ENCODE assay signal across 29 mouse cellular contexts in genomic region chr3:122457723-122458122, GRCm38 (mm10).
DNase-seq lines count a peak whose midpoint lies in the region; ATAC-seq and TF ChIP-seq lines count a peak whose summit lies in the region.
"Had no signal": no experiment of that assay in that cellular context is flagged by ENCODE, and none has a peak within 500 bp of the region (broad histone marks: within the 10 kb centered on the region; RNA-seq: fewer than 3 reads in every experiment).

No protein-coding gene starts in this region.

- no peaks in the 10 kb centered on the region for H3K9me3 ChIP-seq in hindbrain, embryonic 10.5 days
- no peaks in the 10 kb centered on the region for H3K9me3 ChIP-seq in hindbrain, embryonic 13.5 days
- no peaks in the 10 kb centered on the region for H3K9me3 ChIP-seq in lung, embryonic 16.5 days (ENCODE audit: control insufficient read depth, low read length)
- H3K9me3 ChIP-seq in E14TG2a.4 (ENCODE audit: low read length) = no peaks in the 10 kb centered on the region
- H3K9me3 ChIP-seq in embryonic facial prominence, embryonic 10.5 days = no peaks in the 10 kb centered on the region
- H3K9me3 ChIP-seq: forebrain, embryonic 12.5 days; heart, embryonic 12.5 days; neural tube, embryonic 13.5 days had no signal

- 9% methylated on average over 1 of the region's 1 CpGs for WGBS in hindbrain, embryonic 10.5 days
- 33% methylated on average over 1 of the region's 1 CpGs for WGBS in hindbrain, embryonic 13.5 days
- WGBS in lung, embryonic 16.5 days = 53% methylated on average over 1 of the region's 1 CpGs
- 37% methylated on average over 1 of the region's 1 CpGs for WGBS in embryonic facial prominence, embryonic 10.5 days

- H3K4me1 ChIP-seq in hindbrain, embryonic 10.5 days (replicated peaks) = peaks cover 49% of the 10 kb centered on the region
- H3K4me1 ChIP-seq in hindbrain, embryonic 13.5 days (replicated peaks) = peaks cover 31% of the 10 kb centered on the region
- H3K4me1 ChIP-seq in lung, embryonic 16.5 days (replicated peaks; ENCODE audit: control insufficient read depth, insufficient read depth, low read length) = peaks cover 38% of the 10 kb centered on the region
- H3K4me1 ChIP-seq in E14TG2a.4 (replicated peaks; ENCODE audit: low read depth, low read length) = peaks cover 78% of the 10 kb centered on the region
- peaks cover 45% of the 10 kb centered on the region for H3K4me1 ChIP-seq in embryonic facial prominence, embryonic 10.5 days

- H3K36me3 ChIP-seq in hindbrain, embryonic 10.5 days = no peaks in the 10 kb centered on the region
- H3K36me3 ChIP-seq in hindbrain, embryonic 13.5 days = no peaks in the 10 kb centered on the region
- H3K36me3 ChIP-seq in lung, embryonic 16.5 days (ENCODE audit: control insufficient read depth, insufficient read depth, low read length) = no peaks in the 10 kb centered on the region
- 0 out of 2 replicates have a peak, but pooled peaks cover 10% of the 10 kb centered on the region for H3K36me3 ChIP-seq in E14TG2a.4 (ENCODE audit: insufficient read depth, low read length)
- H3K36me3 ChIP-seq in embryonic facial prominence, embryonic 10.5 days (replicated peaks) = no peaks in the 10 kb centered on the region; the same call in 1 of the 2 replicates
- H3K36me3 ChIP-seq: forebrain, embryonic 12.5 days; heart, embryonic 12.5 days; neural tube, embryonic 13.5 days had no signal

- peak overlapping the region; percentile 56 for H3K27ac ChIP-seq in hindbrain, embryonic 10.5 days
- H3K27ac ChIP-seq in hindbrain, embryonic 13.5 days = no peak overlapping the region
- peak overlapping the region; percentile 76 for H3K27ac ChIP-seq in lung, embryonic 16.5 days (ENCODE audit: low read length)
- peak overlapping the region; percentile 7; the same call in 1 of the 2 replicates for H3K27ac ChIP-seq in embryonic facial prominence, embryonic 10.5 days (replicated peaks)
- H3K27ac ChIP-seq: forebrain, embryonic 12.5 days; liver, embryonic 14.5 days; neural tube, embryonic 13.5 days; stomach, postnatal 0 days had no signal

- no peak for DNase-seq in hindbrain, embryonic 10.5 days (ENCODE audit: low spot score)
- DNase-seq in lung, postnatal 36 days = no peak
- DNase-seq in embryonic facial prominence, embryonic 10.5 days (ENCODE audit: low spot score) = no peak
- DNase-seq in gastrocnemius, postnatal 10 days = no peak
- no peak for DNase-seq in frontal cortex, adult 2 months (ENCODE audit: extremely low spot score in 1 of 2, low spot score in 1 of 2)
- DNase-seq: adrenal gland, adult 2 months; adrenal gland, postnatal 36 days; cerebellum, adult 18-20 months; cerebellum, postnatal 10 days; gastrocnemius, postnatal 36 days; heart, adult 18-20 months; kidney, adult 18-20 months; lung, embryonic 14.5 days; right cerebral cortex, postnatal 4 days; thymus, adult 18-20 months; thymus, postnatal 25 days had no signal

- no peak for TF ChIP-seq CTCF in E14TG2a.4 (conservative IDR thresholded peaks at IDR 0.05; ENCODE audit: low read length)

- no peak overlapping the region for H3K4me2 ChIP-seq in hindbrain, embryonic 13.5 days
- no peak overlapping the region for H3K4me2 ChIP-seq in lung, embryonic 16.5 days (ENCODE audit: low read depth, low read length)
- H3K4me2 ChIP-seq: forebrain, embryonic 12.5 days; heart, embryonic 12.5 days; lung, embryonic 14.5 days; midbrain, embryonic 11.5 days; neural tube, embryonic 13.5 days had no signal

- H3K9ac ChIP-seq in hindbrain, embryonic 13.5 days = no peak overlapping the region
- H3K9ac ChIP-seq in lung, embryonic 16.5 days (ENCODE audit: low read length) = no peak overlapping the region
- H3K9ac ChIP-seq: forebrain, embryonic 12.5 days; heart, embryonic 12.5 days; liver, embryonic 14.5 days; lung, embryonic 14.5 days; neural tube, embryonic 13.5 days had no signal

- H3K4me3 ChIP-seq in hindbrain, embryonic 10.5 days = no peak overlapping the region
- H3K4me3 ChIP-seq in hindbrain, embryonic 13.5 days = no peak overlapping the region
- H3K4me3 ChIP-seq in lung, embryonic 16.5 days (ENCODE audit: low read length) = no peak overlapping the region
- H3K4me3 ChIP-seq in E14TG2a.4 (replicated peaks; ENCODE audit: low read length) = 0 out of 2 replicates have a peak overlapping the region, but pooled peaks have one; percentile 23
- H3K4me3 ChIP-seq in embryonic facial prominence, embryonic 10.5 days = no peak overlapping the region
- H3K4me3 ChIP-seq: erythroblast, embryonic 14.5 days; forebrain, embryonic 12.5 days; heart, embryonic 12.5 days; neural tube, embryonic 13.5 days had no signal

- ATAC-seq in hindbrain, embryonic 13.5 days (ENCODE audit: low FRiP score) = no peak
- no peak for ATAC-seq in lung, embryonic 16.5 days (ENCODE audit: low read depth)
- ATAC-seq: activated CD4-positive, CD25-positive, alpha-beta regulatory T cell, adult 4 months; CD4-positive, CD25-positive, alpha-beta regulatory T cell, adult 4 months; hindbrain, embryonic 16.5 days had no signal

- no peaks in the 10 kb centered on the region for H3K27me3 ChIP-seq in hindbrain, embryonic 10.5 days (ENCODE audit: insufficient read depth, poor library complexity, severe bottlenecking)
- no peaks in the 10 kb centered on the region for H3K27me3 ChIP-seq in hindbrain, embryonic 13.5 days
- no peaks in the 10 kb centered on the region for H3K27me3 ChIP-seq in lung, embryonic 16.5 days (ENCODE audit: control insufficient read depth, insufficient read depth, low read depth, low read length)
- no peaks in the 10 kb centered on the region for H3K27me3 ChIP-seq in E14TG2a.4 (ENCODE audit: insufficient read depth, low read length)
- no peaks in the 10 kb centered on the region for H3K27me3 ChIP-seq in embryonic facial prominence, embryonic 10.5 days (replicated peaks; ENCODE audit: low read depth, poor library complexity, severe bottlenecking)
- H3K27me3 ChIP-seq: forebrain, embryonic 12.5 days; neural tube, embryonic 13.5 days had no signal
